Mouse (Mus musculus) frontal cortex, postnatal 10 days (tissue): ENCODE data around the gene 4930432K21Rik.

ENCODE experiments used
- DNase-seq, 2 experiments: peaks; one replicate each; pipeline ENCODE4 v3.0.0; 2022; ENCODE audit warnings: low spot score in 2 of 2, mixed read lengths in 1 of 2

The 4930432K21Rik gene

DNA sequence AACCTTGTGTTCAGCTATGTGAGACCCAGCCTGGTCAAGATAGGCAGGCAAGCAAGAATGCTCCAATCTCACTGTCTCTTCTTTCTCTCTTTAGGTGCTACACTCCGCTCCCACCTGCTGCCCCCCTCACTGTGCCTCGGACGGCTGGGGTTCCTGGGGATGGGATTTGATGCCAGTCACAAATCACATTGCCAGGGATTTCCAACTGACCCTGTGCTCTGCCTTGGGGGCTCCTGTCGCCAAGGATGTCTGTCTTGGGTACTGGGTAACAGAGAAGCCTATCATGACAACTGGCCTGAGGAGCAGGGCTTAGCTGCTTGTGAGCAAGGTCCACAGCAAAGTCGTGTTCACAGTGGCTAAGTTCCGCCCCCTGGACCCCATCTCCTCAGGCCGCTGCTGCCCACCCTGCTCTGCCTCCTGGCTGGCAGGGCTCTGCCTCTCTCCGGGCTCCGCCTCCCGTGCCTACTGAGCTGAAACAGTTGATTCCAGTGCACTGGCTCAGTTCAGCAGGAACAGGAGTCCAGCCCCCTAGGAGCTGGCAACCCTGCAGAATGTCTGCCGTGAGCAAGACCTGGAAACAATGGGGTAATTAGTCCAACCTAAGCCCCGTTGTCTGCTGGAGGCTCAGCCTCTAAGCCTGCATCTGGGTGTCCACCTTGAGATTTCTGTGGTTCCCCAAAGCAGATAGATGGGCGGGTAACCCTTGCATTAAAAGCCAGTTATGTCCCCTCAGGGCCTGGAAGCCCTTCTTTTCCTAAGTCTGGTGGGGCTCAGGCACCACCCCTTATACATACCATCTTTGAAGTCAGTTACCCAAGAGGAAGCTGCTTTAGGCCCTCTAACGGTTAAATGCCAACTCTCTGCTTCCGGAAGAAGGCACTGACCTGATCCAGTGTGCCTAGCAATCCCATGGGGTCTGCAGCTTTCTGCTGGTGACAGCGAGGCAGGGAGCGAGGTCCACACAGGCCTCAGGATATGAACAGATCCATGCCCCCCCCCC lies 60.9 kb downstream of the 4930432K21Rik start:
- DNase-seq, result no peak

DNA sequence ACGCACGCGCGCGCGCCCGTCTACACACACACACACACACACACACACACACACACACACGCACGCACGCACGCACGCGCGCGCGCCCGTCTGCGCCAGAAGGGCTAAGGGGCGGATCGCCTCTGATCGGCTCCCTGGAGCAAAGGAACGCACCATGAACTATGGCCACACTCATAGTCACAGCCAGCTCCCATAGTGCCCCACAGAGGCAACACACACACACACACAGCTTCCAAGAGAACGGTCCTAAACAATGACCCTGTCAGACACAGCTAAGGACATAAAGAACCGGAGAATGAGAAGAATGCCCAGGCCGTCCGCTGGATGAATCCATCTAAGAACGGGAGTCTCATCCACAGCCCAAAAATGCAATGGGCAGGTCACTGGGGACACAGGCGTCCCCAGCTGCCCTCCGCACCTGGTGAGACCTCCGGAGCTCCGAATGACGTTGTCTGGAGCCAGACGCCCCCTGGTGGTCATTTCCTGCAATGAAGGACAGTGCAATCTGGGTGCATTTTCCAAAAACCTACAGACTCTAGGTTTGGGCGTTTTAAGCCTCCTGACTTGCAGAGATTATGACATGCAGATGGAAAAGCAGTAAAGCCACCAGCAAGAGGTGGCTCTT lies 62.5 kb downstream of the 4930432K21Rik start:
- peak in 1 of 2 experiments; percentile 78 for DNase-seq

DNA sequence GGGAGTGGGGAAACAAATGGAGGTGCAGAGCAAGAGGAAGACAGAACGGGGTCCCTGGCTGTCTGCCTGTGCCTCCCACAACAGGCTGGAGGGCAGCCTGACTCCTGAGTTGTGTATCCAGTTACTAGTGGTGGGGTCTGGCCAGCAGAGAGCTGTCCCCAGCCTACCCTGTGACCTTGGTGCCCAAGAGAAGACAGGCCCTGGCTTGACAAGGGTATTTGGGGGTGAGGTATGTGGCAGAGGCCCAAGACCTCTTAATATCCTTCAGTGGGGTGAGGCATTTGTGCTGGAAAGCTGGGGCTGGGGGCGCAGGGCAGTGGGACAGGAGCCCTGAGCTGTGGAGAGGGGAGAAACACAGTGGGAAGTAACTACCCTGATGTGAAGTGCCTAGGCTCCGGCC lies 63.4 kb downstream of the 4930432K21Rik start:
- no peak for DNase-seq

DNA sequence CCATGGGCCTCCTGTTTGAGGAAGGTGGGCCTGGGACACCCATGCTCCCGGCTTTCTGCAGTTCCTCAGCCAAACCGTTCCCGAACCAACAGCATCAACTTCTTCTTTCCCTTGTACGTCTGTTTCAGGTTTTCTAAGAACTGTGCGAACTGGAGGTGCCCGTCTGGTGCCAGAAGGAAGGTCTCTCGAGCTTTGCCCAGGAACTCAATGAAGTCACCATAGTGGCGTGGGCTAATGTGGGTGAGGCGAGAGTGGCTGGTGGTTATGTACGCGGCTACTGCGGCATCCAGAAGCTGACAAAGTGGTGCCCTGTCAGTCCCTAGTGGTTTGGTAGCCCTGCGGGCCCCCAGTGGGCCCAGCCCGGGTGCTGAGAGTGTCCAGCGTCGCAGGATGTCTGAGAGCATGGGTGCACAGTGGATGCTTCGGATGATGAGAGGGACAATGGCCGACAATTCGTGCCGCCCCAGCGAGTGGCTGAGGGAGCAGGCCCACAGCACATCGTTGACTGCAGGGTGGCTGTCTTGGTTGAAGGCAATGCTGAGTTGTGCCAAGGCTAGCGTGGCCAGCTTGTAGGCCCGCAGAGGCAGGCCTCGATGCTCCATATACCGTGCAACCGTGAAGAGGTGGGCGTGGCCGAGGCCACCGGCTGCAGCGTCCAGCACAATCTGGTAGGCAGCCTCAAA lies 64.2 kb downstream of the 4930432K21Rik start:
- no peak for DNase-seq

DNA sequence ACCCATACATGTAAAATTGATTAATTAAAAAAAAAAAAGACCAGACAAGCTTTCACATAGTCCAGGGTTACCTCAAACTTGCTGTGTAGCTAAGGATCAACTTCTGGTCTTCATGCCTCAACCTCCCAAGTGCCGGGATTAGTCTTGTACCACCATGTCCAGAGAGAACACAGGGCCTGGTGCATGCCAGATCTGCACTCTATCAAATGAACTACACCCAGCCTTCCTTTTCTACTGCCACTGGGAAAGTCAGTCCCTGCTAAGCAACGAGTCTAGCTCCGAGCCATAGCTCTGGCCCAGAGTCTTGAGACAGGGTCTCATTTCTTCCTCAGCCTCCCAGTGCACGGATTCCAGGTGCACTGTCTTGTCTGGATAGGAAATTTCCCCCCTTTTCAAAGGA lies 65.5 kb downstream of the 4930432K21Rik start:
- DNase-seq, result no peak

DNA sequence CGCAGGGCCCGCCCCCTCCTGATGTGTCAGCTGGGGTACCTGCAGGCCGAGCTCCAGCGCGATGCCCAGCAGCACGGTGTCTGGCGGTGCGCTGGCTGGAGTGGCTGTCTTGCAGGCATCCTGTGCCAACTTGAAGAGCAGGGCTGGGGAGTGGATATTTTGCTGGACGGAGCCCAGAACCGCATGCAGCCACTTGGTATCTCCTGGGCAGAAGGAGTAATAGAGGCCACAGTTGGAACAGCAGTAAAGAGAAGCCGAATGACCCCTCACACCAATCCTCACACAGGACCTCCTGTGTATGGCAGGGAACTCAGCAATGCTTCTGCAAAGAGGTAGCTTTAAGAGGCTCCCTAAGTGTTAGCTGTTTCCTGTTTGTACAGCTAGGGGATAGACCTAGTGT lies 69.4 kb downstream of the 4930432K21Rik start:
- DNase-seq, result no peak

DNA sequence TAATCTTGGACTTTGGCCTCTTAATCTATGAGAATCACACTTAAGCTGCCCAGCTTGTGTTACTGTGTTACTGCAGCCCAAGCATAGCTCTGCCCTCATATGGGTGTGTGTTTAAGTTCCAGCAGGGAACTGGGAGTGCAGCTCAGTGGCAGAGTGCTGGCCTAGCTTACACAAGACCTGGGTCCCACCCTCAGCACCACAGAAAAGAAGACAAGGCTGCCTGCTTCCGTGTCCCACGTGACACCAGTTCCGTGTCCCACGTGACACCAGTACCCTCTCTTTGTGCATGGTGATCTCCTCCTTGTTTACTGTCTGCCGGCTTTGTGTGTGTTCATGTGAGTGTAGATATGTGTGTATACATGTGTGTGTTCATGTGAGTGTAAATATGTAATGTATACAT lies 70.3 kb downstream of the 4930432K21Rik start:
- DNase-seq, result no peak

DNA sequence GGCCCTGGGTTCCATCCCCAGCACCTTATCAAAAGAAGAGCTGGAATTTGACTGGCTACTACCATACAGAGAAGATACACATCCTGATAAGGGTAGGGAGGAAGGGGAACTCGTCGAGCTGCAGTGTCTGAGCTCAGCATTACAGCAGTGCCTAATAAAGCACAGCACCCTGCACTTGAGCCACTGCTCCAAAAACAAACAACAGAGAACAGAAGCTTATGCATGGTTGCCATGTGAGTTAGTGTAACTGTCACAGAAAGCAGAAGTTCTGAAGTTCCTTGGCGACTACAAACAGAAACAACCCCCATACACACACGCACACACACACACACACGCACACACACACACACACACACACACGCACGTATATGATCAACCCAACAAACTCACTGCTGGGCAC lies 72.3 kb downstream of the 4930432K21Rik start:
- no peak for DNase-seq
